10 mouse cellular contexts compared by ENCODE assay signal in genomic region chr4:131743831-131744684, GRCm38 (mm10).
DNase-seq lines count a peak whose midpoint lies in the region; ATAC-seq and TF ChIP-seq lines count a peak whose summit lies in the region.
"Had no signal": no experiment of that assay in that cellular context is flagged by ENCODE, and none has a peak within 500 bp of the region (broad histone marks: within the 10 kb centered on the region; RNA-seq: fewer than 3 reads in every experiment).

No protein-coding gene starts in this region.

- H3K27ac ChIP-seq in intestine, postnatal 0 days (ENCODE audit: low read depth, low read length): peak overlapping the region; percentile 41; the same call in 1 of the 2 replicates
- H3K27ac ChIP-seq in lung, postnatal 0 days (ENCODE audit: low read length): peak overlapping the region; percentile 77

- DNase-seq in adrenal gland, postnatal 25 days: peak; percentile 20
- DNase-seq in forelimb bud, embryonic 11.5 days (ENCODE audit: low read depth, low spot score): peak; percentile 9
- DNase-seq in lung, postnatal 0 days (ENCODE audit: low spot score): peak; percentile 83
- no peak for DNase-seq in T-cell, adult 2 months (ENCODE audit: low spot score)
- no peak for DNase-seq in c-Kit-positive CD71-positive TER-119-positive erythroid progenitor cells, embryonic 14.5 days (ENCODE audit: low spot score)
- no peak for DNase-seq in thymus, postnatal 25 days
- DNase-seq in left cerebral cortex, adult 18-20 months (ENCODE audit: low spot score in 2 of 2): no peak

- H3K27me3 ChIP-seq in intestine, postnatal 0 days (replicated peaks; ENCODE audit: control insufficient read depth, insufficient read depth, low read length): no peaks in the 10 kb centered on the region
- H3K27me3 ChIP-seq in lung, postnatal 0 days (replicated peaks; ENCODE audit: insufficient read depth, low read length): no peaks in the 10 kb centered on the region

- H3K36me3 ChIP-seq in intestine, postnatal 0 days (ENCODE audit: control insufficient read depth, insufficient read depth): no peaks in the 10 kb centered on the region
- H3K36me3 ChIP-seq in lung, postnatal 0 days (ENCODE audit: insufficient read depth, low read length): no peaks in the 10 kb centered on the region

- no peaks in the 10 kb centered on the region for H3K9me3 ChIP-seq in intestine, postnatal 0 days (ENCODE audit: control insufficient read depth)
- no peaks in the 10 kb centered on the region for H3K9me3 ChIP-seq in lung, postnatal 0 days (ENCODE audit: low read length)
- H3K9me3 ChIP-seq: megakaryocyte, embryonic 14.5 days had no signal

- H3K4me1 ChIP-seq in intestine, postnatal 0 days (replicated peaks; ENCODE audit: control insufficient read depth, insufficient read depth, low read length): 0 out of 2 replicates have a peak, but pooled peaks cover 3% of the 10 kb centered on the region
- peaks cover 4% of the 10 kb centered on the region for H3K4me1 ChIP-seq in lung, postnatal 0 days (ENCODE audit: insufficient read depth, low read depth, low read length)

- WGBS in intestine, postnatal 0 days: 23% methylated on average over 5 of the region's 5 CpGs
- under 1% methylated on average over 5 of the region's 5 CpGs for WGBS in lung, postnatal 0 days

- H3K4me3 ChIP-seq in intestine, postnatal 0 days (ENCODE audit: low read depth, low read length): no peak overlapping the region
- H3K4me3 ChIP-seq in lung, postnatal 0 days (ENCODE audit: low read depth, low read length): no peak overlapping the region

- TF ChIP-seq CTCF in intestine, postnatal 0 days (IDR thresholded peaks at IDR 0.05; ENCODE audit: low read depth): no peak
- TF ChIP-seq CTCF in lung, postnatal 0 days (IDR thresholded peaks at IDR 0.05): no peak

- peak; percentile 36; the same call in 1 of the 2 replicates for ATAC-seq in intestine, postnatal 0 days
- ATAC-seq in lung, postnatal 0 days: peak; percentile 93
- ATAC-seq: Patski had no signal

- peak; percentile 93 for TF ChIP-seq EP300 in lung, postnatal 0 days (IDR thresholded peaks at IDR 0.05)

- H3K9ac ChIP-seq in intestine, postnatal 0 days (ENCODE audit: low read depth, low read length): no peak overlapping the region
- H3K9ac ChIP-seq in lung, postnatal 0 days (replicated peaks; ENCODE audit: low read depth): no peak overlapping the region

- H3K4me2 ChIP-seq in intestine, postnatal 0 days (replicated peaks; ENCODE audit: low read depth): no peak overlapping the region
- H3K4me2 ChIP-seq in lung, postnatal 0 days (replicated peaks; ENCODE audit: low read depth, low read length): no peak overlapping the region

Comparison
In these comparisons a context has a peak if more than half of its experiments do, and no peak if none do; other contexts are left out.
1. DNase-seq: peak in adrenal gland, postnatal 25 days (single experiment), forelimb bud, embryonic 11.5 days (single experiment) and lung, postnatal 0 days (single experiment); none in T-cell, adult 2 months (single experiment), c-Kit-positive CD71-positive TER-119-positive erythroid progenitor cells, embryonic 14.5 days (single experiment), thymus, postnatal 25 days (single experiment) and left cerebral cortex, adult 18-20 months (0 of 2).